In genomic region chr10:59261603-59262002, GRCm38 (mm10) we compare ENCODE assay signal across 18 mouse cellular contexts. TPM values are rescaled to one million over a fixed set of nuclear protein-coding genes. Genes with fewer than 3 reads are reported as not detected.
A peak's percentile ranks its signal among the peaks of the same experiment; 100 is the strongest.
DNase-seq lines count a peak whose midpoint lies in the region; ATAC-seq and TF ChIP-seq lines count a peak whose summit lies in the region.
"Had no signal": no experiment of that assay in that cellular context is flagged by ENCODE, and none has a peak within 500 bp of the region (broad histone marks: within the 10 kb centered on the region; RNA-seq: fewer than 3 reads in every experiment).

No protein-coding gene starts in this region.

- DNase-seq in forebrain, embryonic 14.5 days (ENCODE audit: low spot score), result peak; percentile 64
- DNase-seq in liver, result no peak
- DNase-seq in neural tube, embryonic 11.5 days (ENCODE audit: low spot score), result peak; percentile 21
- DNase-seq in neural tube, embryonic 10.5 days (ENCODE audit: extremely low spot score, low spot score), result no peak
- peak; percentile 63 for DNase-seq in lung, postnatal 0 days (ENCODE audit: low spot score)
- DNase-seq in thymus, postnatal 36 days, result no peak
- DNase-seq: cerebellum, adult 18-20 months; kidney, adult 11 months; kidney, postnatal 4 days; thymus, postnatal 14 days had no signal

- H3K27me3 ChIP-seq in forebrain, embryonic 14.5 days (replicated peaks; ENCODE audit: control insufficient read depth, insufficient read depth, low read length), result no peaks in the 10 kb centered on the region
- no peaks in the 10 kb centered on the region for H3K27me3 ChIP-seq in forebrain, embryonic 16.5 days (replicated peaks; ENCODE audit: control insufficient read depth, insufficient read depth, low read length)
- no peaks in the 10 kb centered on the region for H3K27me3 ChIP-seq in liver, embryonic 16.5 days (ENCODE audit: control insufficient read depth, insufficient read depth, low read depth, low read length)
- H3K27me3 ChIP-seq in neural tube, embryonic 11.5 days (ENCODE audit: control insufficient read depth, insufficient read depth, low read length), result no peaks in the 10 kb centered on the region
- H3K27me3 ChIP-seq in lung, postnatal 0 days (replicated peaks; ENCODE audit: insufficient read depth, low read length), result no peaks in the 10 kb centered on the region
- H3K27me3 ChIP-seq: embryonic facial prominence, embryonic 13.5 days; heart, embryonic 15.5 days; hindbrain, embryonic 15.5 days; liver, embryonic 15.5 days; stomach, embryonic 15.5 days had no signal

- H3K36me3 ChIP-seq in forebrain, embryonic 14.5 days (ENCODE audit: control insufficient read depth, insufficient read depth, low read length), result no peaks in the 10 kb centered on the region
- H3K36me3 ChIP-seq in forebrain, embryonic 16.5 days (ENCODE audit: control insufficient read depth, insufficient read depth), result no peaks in the 10 kb centered on the region
- no peaks in the 10 kb centered on the region for H3K36me3 ChIP-seq in liver, embryonic 16.5 days (ENCODE audit: control insufficient read depth, insufficient read depth)
- no peaks in the 10 kb centered on the region for H3K36me3 ChIP-seq in neural tube, embryonic 11.5 days (ENCODE audit: control insufficient read depth, insufficient read depth, low read length)
- no peaks in the 10 kb centered on the region for H3K36me3 ChIP-seq in lung, postnatal 0 days (ENCODE audit: insufficient read depth, low read length)
- H3K36me3 ChIP-seq: embryonic facial prominence, embryonic 13.5 days; G1E; heart, embryonic 15.5 days; hindbrain, embryonic 15.5 days; liver, embryonic 15.5 days; stomach, embryonic 15.5 days had no signal

- no peak overlapping the region for H3K4me2 ChIP-seq in forebrain, embryonic 14.5 days (ENCODE audit: low read length)
- no peak overlapping the region for H3K4me2 ChIP-seq in forebrain, embryonic 16.5 days (ENCODE audit: low read length)
- no peak overlapping the region for H3K4me2 ChIP-seq in liver, embryonic 16.5 days (ENCODE audit: low read depth, low read length)
- no peak overlapping the region for H3K4me2 ChIP-seq in neural tube, embryonic 11.5 days (ENCODE audit: low read depth)
- no peak overlapping the region for H3K4me2 ChIP-seq in lung, postnatal 0 days (replicated peaks; ENCODE audit: low read depth, low read length)
- H3K4me2 ChIP-seq: embryonic facial prominence, embryonic 13.5 days; heart, embryonic 15.5 days; hindbrain, embryonic 15.5 days; liver, embryonic 15.5 days; stomach, embryonic 15.5 days had no signal

- no peaks in the 10 kb centered on the region; the same call in 1 of the 2 replicates for H3K4me1 ChIP-seq in forebrain, embryonic 14.5 days (ENCODE audit: control insufficient read depth, insufficient read depth, low read length)
- H3K4me1 ChIP-seq in forebrain, embryonic 16.5 days (replicated peaks; ENCODE audit: control insufficient read depth, insufficient read depth, low read length), result peaks cover 8% of the 10 kb centered on the region; the same call in 1 of the 2 replicates
- H3K4me1 ChIP-seq in liver, embryonic 16.5 days (ENCODE audit: control insufficient read depth, low read depth, low read length), result peaks cover 15% of the 10 kb centered on the region
- no peaks in the 10 kb centered on the region for H3K4me1 ChIP-seq in neural tube, embryonic 11.5 days (ENCODE audit: control insufficient read depth, insufficient read depth, low read length)
- H3K4me1 ChIP-seq in lung, postnatal 0 days (ENCODE audit: insufficient read depth, low read depth, low read length), result peaks cover 10% of the 10 kb centered on the region
- H3K4me1 ChIP-seq: hindbrain, embryonic 15.5 days had no signal

- no peak for TF ChIP-seq CTCF in lung, postnatal 0 days (IDR thresholded peaks at IDR 0.05)

- ATAC-seq in forebrain, embryonic 14.5 days, result peak; percentile 73; the same call in 1 of the 2 replicates
- ATAC-seq in forebrain, embryonic 16.5 days, result no peak
- 0 out of 2 replicates have a peak, but pooled peaks have one; percentile 42 for ATAC-seq in liver, embryonic 16.5 days (ENCODE audit: low read depth)
- no peak for ATAC-seq in neural tube, embryonic 11.5 days (ENCODE audit: insufficient read depth, low FRiP score, low TSS enrichment)
- ATAC-seq in lung, postnatal 0 days, result peak; percentile 8; the same call in 1 of the 2 replicates

- no peak overlapping the region for H3K9ac ChIP-seq in forebrain, embryonic 14.5 days (ENCODE audit: low read length)
- H3K9ac ChIP-seq in forebrain, embryonic 16.5 days (replicated peaks; ENCODE audit: low read depth, low read length), result no peak overlapping the region
- no peak overlapping the region for H3K9ac ChIP-seq in liver, embryonic 16.5 days (ENCODE audit: low read depth, low read length)
- H3K9ac ChIP-seq in neural tube, embryonic 11.5 days (ENCODE audit: low read length), result no peak overlapping the region
- H3K9ac ChIP-seq in lung, postnatal 0 days (replicated peaks; ENCODE audit: low read depth), result no peak overlapping the region
- H3K9ac ChIP-seq: embryonic facial prominence, embryonic 13.5 days; heart, embryonic 15.5 days; hindbrain, embryonic 15.5 days; liver, embryonic 15.5 days; stomach, embryonic 15.5 days had no signal

- no peak for TF ChIP-seq EP300 in lung, postnatal 0 days (IDR thresholded peaks at IDR 0.05)

- H3K27ac ChIP-seq in forebrain, embryonic 14.5 days (ENCODE audit: low read depth, low read length), result no peak overlapping the region
- no peak overlapping the region for H3K27ac ChIP-seq in forebrain, embryonic 16.5 days (ENCODE audit: low read length)
- no peak overlapping the region for H3K27ac ChIP-seq in liver, embryonic 16.5 days (ENCODE audit: low read length)
- no peak overlapping the region for H3K27ac ChIP-seq in neural tube, embryonic 11.5 days (ENCODE audit: low read depth, low read length)
- H3K27ac ChIP-seq in lung, postnatal 0 days (ENCODE audit: low read length), result no peak overlapping the region
- H3K27ac ChIP-seq: embryonic facial prominence, embryonic 13.5 days; heart, embryonic 15.5 days; hindbrain, embryonic 15.5 days; liver, embryonic 15.5 days; stomach, embryonic 15.5 days had no signal

- H3K9me3 ChIP-seq in forebrain, embryonic 14.5 days (replicated peaks; ENCODE audit: control insufficient read depth, low read length), result no peaks in the 10 kb centered on the region
- H3K9me3 ChIP-seq in forebrain, embryonic 16.5 days (ENCODE audit: control insufficient read depth, low read length), result no peaks in the 10 kb centered on the region
- H3K9me3 ChIP-seq in liver, embryonic 16.5 days (replicated peaks; ENCODE audit: control insufficient read depth, low read length), result no peaks in the 10 kb centered on the region
- no peaks in the 10 kb centered on the region for H3K9me3 ChIP-seq in neural tube, embryonic 11.5 days (ENCODE audit: control insufficient read depth, low read length)
- no peaks in the 10 kb centered on the region for H3K9me3 ChIP-seq in lung, postnatal 0 days (ENCODE audit: low read length)
- H3K9me3 ChIP-seq: embryonic facial prominence, embryonic 13.5 days; G1E; heart, embryonic 15.5 days; hindbrain, embryonic 15.5 days; liver, embryonic 15.5 days; stomach, embryonic 15.5 days had no signal

- WGBS in forebrain, embryonic 14.5 days, result 54% methylated on average over 3 of the region's 3 CpGs
- 51% methylated on average over 3 of the region's 3 CpGs for WGBS in forebrain, embryonic 16.5 days
- 55% methylated on average over 3 of the region's 3 CpGs for WGBS in liver, embryonic 16.5 days (ENCODE audit: insufficient replicate concordance)
- WGBS in neural tube, embryonic 11.5 days, result 64% methylated on average over 3 of the region's 3 CpGs
- 54% methylated on average over 3 of the region's 3 CpGs for WGBS in lung, postnatal 0 days

- no peak overlapping the region for H3K4me3 ChIP-seq in forebrain, embryonic 14.5 days (ENCODE audit: low read depth, low read length)
- no peak overlapping the region for H3K4me3 ChIP-seq in forebrain, embryonic 16.5 days (replicated peaks; ENCODE audit: low read length)
- no peak overlapping the region for H3K4me3 ChIP-seq in liver, embryonic 16.5 days (ENCODE audit: low read depth, low read length)
- no peak overlapping the region for H3K4me3 ChIP-seq in neural tube, embryonic 11.5 days (ENCODE audit: low read depth, low read length)
- H3K4me3 ChIP-seq in lung, postnatal 0 days (ENCODE audit: low read depth, low read length), result no peak overlapping the region
- H3K4me3 ChIP-seq: embryonic facial prominence, embryonic 13.5 days; heart, embryonic 15.5 days; hindbrain, embryonic 15.5 days; liver, embryonic 15.5 days; stomach, embryonic 15.5 days had no signal

RNA-seq across cellular contexts. Expression of gene Sowahc, which starts 39.9 kb away (rescaled TPM):
- polyA plus RNA-seq in forebrain, embryonic 14.5 days (2014; fragmentation: Nextera tagmentation; extraction: Ambion mirVana), result 10.8 and 13.1 TPM in 2 replicates
- polyA plus RNA-seq in forebrain, embryonic 16.5 days (2015; fragmentation: Nextera tagmentation; extraction: Ambion mirVana), result 20.4 and 21.0 TPM in 2 replicates
- polyA plus RNA-seq in liver, embryonic 16.5 days (2015; fragmentation: Nextera tagmentation; extraction: Ambion mirVana), result 2.5 and 2.7 TPM in 2 replicates
- polyA plus RNA-seq in neural tube, embryonic 11.5 days (2014; fragmentation: Nextera tagmentation; extraction: Ambion mirVana), result 13.0 and 13.6 TPM in 2 replicates
- 9.7 and 13.2 TPM in 2 replicates for polyA plus RNA-seq in lung, postnatal 0 days (2015; fragmentation: Nextera tagmentation; extraction: Ambion mirVana)

RNA-seq across cellular contexts. Expression of gene Sept10, which starts 40.0 kb away (rescaled TPM):
- 30.7 and 32.0 TPM in 2 replicates for polyA plus RNA-seq in forebrain, embryonic 14.5 days (2014; fragmentation: Nextera tagmentation; extraction: Ambion mirVana)
- 21.7 and 28.3 TPM in 2 replicates for polyA plus RNA-seq in forebrain, embryonic 16.5 days (2015; fragmentation: Nextera tagmentation; extraction: Ambion mirVana)
- 9.4 and 11.9 TPM in 2 replicates for polyA plus RNA-seq in liver, embryonic 16.5 days (2015; fragmentation: Nextera tagmentation; extraction: Ambion mirVana)
- polyA plus RNA-seq in neural tube, embryonic 11.5 days (2014; fragmentation: Nextera tagmentation; extraction: Ambion mirVana), result 32.5 and 34.8 TPM in 2 replicates
- polyA plus RNA-seq in lung, postnatal 0 days (2015; fragmentation: Nextera tagmentation; extraction: Ambion mirVana), result 42.2 and 45.2 TPM in 2 replicates

Comparison
In these comparisons a context has a peak if more than half of its experiments do, and no peak if none do; other contexts are left out.
1. ATAC-seq: peak in forebrain, embryonic 14.5 days (single experiment), liver, embryonic 16.5 days (single experiment) and lung, postnatal 0 days (single experiment); none in forebrain, embryonic 16.5 days (single experiment) and neural tube, embryonic 11.5 days (single experiment).
2. DNase-seq: peak in forebrain, embryonic 14.5 days (single experiment), neural tube, embryonic 11.5 days (single experiment) and lung, postnatal 0 days (single experiment); none in liver (single experiment), neural tube, embryonic 10.5 days (single experiment) and thymus, postnatal 36 days (0 of 2).